Mouse (Mus musculus): Measurements from ENCODE around the gene Gm26602.
"Not testable (repeated sequence)": the region's sequence is repeated elsewhere in the genome, so short reads cannot be mapped to it uniquely, and the experiment has no call there.

Gene Gm26602

GRCm38 (mm10) chr10:79884938-79885337 is 25.7 kb upstream of the Gm26602 start:
- DNase-seq (ENCODE audit: low read depth, low spot score), result not testable (repeated sequence)

GRCm38 (mm10) chr10:79886054-79886453 is 24.6 kb upstream of the Gm26602 start, which contains the start of gene Elane:
Elane (plus strand) TSS chr10:79886247.
- DNase-seq (ENCODE audit: low read depth, low spot score), result no peak

- no peak for DNase-seq (ENCODE audit: low read depth, low spot score)
These were observed 24.0 kb upstream of the Gm26602 start for GRCm38 (mm10) chr10:79886611-79887010.

- DNase-seq (ENCODE audit: low read depth, low spot score), result no peak
These were observed 21.3 kb upstream of the Gm26602 start for GRCm38 (mm10) chr10:79889386-79889785.

- no peak for DNase-seq (ENCODE audit: low read depth, low spot score)
These were observed 20.0 kb upstream of the Gm26602 start, which contains the start of gene Cfd for GRCm38 (mm10) chr10:79890670-79891069. Cfd (plus strand) TSS chr10:79890853.

GRCm38 (mm10) chr10:79892451-79893118 is 18.1 kb upstream of the Gm26602 start:
- not testable (repeated sequence) for DNase-seq (ENCODE audit: low read depth, low spot score)

GRCm38 (mm10) chr10:79896306-79896705 is 14.3 kb upstream of the Gm26602 start:
- no peak for DNase-seq (ENCODE audit: low read depth, low spot score)

- DNase-seq (ENCODE audit: low read depth, low spot score), result no peak
These were observed 13.8 kb upstream of the Gm26602 start for GRCm38 (mm10) chr10:79896814-79897213.

GRCm38 (mm10) chr10:79897316-79898245 is 13.1 kb upstream of the Gm26602 start:
- no peak for DNase-seq (ENCODE audit: low read depth, low spot score)

GRCm38 (mm10) chr10:79900951-79901410 is 9.7 kb upstream of the Gm26602 start:
- DNase-seq (ENCODE audit: low read depth, low spot score), result peak; percentile 28

GRCm38 (mm10) chr10:79906712-79907111 is 3.9 kb upstream of the Gm26602 start:
- no peak for DNase-seq (ENCODE audit: low read depth, low spot score)

- no peak for DNase-seq (ENCODE audit: low read depth, low spot score)
These were observed 3.2 kb upstream of the Gm26602 start for GRCm38 (mm10) chr10:79907415-79907814.

- peak; percentile 89 for DNase-seq (ENCODE audit: low read depth, low spot score)
These were observed 2.2 kb upstream of the Gm26602 start, which contains the start of gene Med16 for GRCm38 (mm10) chr10:79908167-79909091. Med16 (minus strand) TSS chr10:79908923.

- DNase-seq (ENCODE audit: low read depth, low spot score), result no peak
These were observed 1.3 kb upstream of the Gm26602 start for GRCm38 (mm10) chr10:79909092-79909922.

- DNase-seq (ENCODE audit: low read depth, low spot score), result no peak
These were observed 1.8 kb downstream of the Gm26602 start for GRCm38 (mm10) chr10:79912412-79912811.

GRCm38 (mm10) chr10:79914131-79914947 is 3.7 kb downstream of the Gm26602 start:
- DNase-seq (ENCODE audit: low read depth, low spot score), result no peak

- DNase-seq (ENCODE audit: low read depth, low spot score), result no peak
These were observed 4.4 kb downstream of the Gm26602 start for GRCm38 (mm10) chr10:79914948-79915596.

GRCm38 (mm10) chr10:79916081-79916480 is 5.4 kb downstream of the Gm26602 start:
- no peak for DNase-seq (ENCODE audit: low read depth, low spot score)
